Mouse (Mus musculus): Measurements from ENCODE around the gene Unc5a. TPM values are rescaled to one million over a fixed set of nuclear protein-coding genes. Genes with fewer than 3 reads are reported as not detected.

Gene Unc5a
- 15.3 and 16.9 TPM in 2 replicates for polyA plus RNA-seq (2014; fragmentation: Nextera tagmentation; extraction: Ambion mirVana)

DNA sequence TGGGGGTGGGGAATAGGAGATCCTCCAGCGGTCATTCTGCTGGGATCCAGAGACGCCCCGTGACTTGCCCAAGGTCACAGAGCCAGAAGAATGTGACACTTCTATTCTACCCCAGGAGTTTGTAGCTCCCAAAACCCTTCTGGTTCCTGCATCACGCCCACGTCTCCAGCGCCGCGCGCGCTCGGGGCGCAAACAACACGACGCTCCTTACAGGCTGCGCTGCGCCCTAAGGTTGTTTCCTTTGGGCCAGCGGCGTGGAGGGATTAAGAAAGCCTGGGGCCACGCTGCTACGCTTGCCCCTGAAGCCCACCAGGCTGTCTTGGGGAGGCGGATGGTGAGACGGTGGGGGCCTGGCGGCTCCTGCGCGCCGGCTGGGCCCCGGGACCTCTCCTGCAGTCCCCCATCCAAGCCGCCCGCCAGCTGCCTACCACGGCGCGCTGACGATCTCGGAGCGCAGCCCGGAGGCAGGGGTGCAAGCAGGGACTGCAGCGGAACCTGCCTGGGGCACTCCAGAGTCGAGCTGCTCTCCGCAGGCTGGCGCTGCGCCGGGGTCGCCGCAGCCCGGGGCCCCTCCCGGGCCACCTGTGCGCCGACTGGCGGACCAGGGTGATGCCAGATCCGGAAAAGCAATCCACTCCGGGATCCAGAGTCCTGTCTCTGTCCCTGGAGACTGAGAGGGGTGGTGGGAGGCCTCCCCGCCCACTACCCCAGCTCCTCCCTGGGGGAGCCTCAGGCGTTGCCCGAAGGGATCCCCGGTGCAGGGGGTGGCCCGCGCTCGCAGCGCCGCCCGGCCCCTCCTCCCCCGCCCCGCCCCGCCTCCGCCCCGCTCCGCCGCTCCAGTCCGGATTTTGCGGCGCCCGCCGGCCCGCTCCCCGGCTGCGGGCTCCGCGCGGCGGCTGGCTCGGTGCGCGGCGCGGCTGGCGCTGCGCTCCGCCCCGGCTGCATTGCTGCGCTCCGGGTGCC lies at the start of gene Unc5a:
TSS of gene Unc5a (plus strand) at position 881 of the 963 bp plus-strand sequence.
- peak within 1 kb of the TSS; percentile 78 for H3K4me3 ChIP-seq (replicated peaks; ENCODE audit: low read length)
- no peaks in the 10 kb centered on the region for H3K9me3 ChIP-seq (ENCODE audit: control insufficient read depth, low read length)
- peak within 1 kb of the TSS; percentile 81 for H3K27ac ChIP-seq
- ATAC-seq (ENCODE audit: low FRiP score) (peak; percentile 73), DNase-seq (ENCODE audit: low spot score) (peak; percentile 74)
- WGBS = under 1% methylated on average over 88 of the region's 91 CpGs
- peak within 1 kb of the TSS; percentile 94 for H3K4me2 ChIP-seq (replicated peaks)
- H3K9ac ChIP-seq = peak within 1 kb of the TSS; percentile 89
- peaks cover 54% of the 10 kb centered on the region for H3K27me3 ChIP-seq (ENCODE audit: control insufficient read depth, insufficient read depth, low read length)
- H3K4me1 ChIP-seq (replicated peaks; ENCODE audit: control insufficient read depth, insufficient read depth, low read length) = peaks cover 27% of the 10 kb centered on the region
- no peaks in the 10 kb centered on the region for H3K36me3 ChIP-seq (replicated peaks; ENCODE audit: control insufficient read depth, insufficient read depth)

GRCm38 (mm10) chr13:54912053-54912452 lies 37.2 kb upstream of the Unc5a start:
- 0 out of 2 replicates have a peak, but pooled peaks cover 4% of the 10 kb centered on the region for H3K27me3 ChIP-seq (ENCODE audit: control insufficient read depth, insufficient read depth, low read length)

DNA sequence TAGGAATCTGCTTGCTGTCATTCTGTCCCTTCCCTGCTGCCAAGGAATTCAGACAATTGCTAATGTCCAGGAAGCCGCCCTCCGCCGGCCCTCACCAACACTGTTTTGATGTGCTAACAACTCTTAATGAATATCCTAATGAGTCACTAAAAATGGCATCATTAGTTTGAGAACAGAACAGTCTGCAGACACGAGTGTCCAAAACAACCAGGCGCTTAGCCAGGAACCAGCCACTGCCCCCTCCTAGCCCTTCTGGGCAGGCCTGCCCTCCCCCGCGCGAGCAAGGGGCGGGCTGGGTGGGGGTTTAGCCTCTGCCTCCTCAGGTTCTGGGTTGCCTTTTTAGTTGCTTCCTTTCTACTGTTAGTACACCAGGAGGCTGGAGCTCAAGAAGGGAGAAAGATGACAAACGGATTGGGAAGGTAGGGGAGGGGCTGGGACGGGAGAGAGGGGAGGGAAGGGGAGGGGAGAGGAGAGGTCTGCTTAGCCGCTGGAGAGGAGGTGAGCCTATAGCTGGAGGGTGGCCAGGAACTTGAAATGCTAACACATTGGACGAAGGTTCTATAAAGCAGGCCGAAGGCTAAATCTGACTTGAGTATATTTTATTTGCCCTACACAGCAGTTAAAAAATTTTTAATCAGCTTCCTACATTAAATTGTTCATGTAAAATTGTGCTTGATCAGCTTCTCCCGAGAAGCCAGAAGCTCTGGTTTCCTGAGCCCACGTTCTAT lies 36.2 kb upstream of the Unc5a start:
- Histone ChIP-seq H3K27ac (no peak overlapping the region), H3K4me3 (replicated peaks; ENCODE audit: low read length) (no peak overlapping the region), H3K4me2 (replicated peaks) (no peak overlapping the region), H3K4me1 (replicated peaks; ENCODE audit: control insufficient read depth, insufficient read depth, low read length) (peaks cover 17% of the 10 kb centered on the region), H3K9me3 (ENCODE audit: control insufficient read depth, low read length) (no peaks in the 10 kb centered on the region), H3K9ac (no peak overlapping the region), H3K36me3 (replicated peaks; ENCODE audit: control insufficient read depth, insufficient read depth) (no peaks in the 10 kb centered on the region), H3K27me3 (ENCODE audit: control insufficient read depth, insufficient read depth, low read length) (0 out of 2 replicates have a peak, but pooled peaks cover 4% of the 10 kb centered on the region)
- WGBS = 13% methylated on average over 16 of the region's 16 CpGs
- DNase-seq (ENCODE audit: low spot score) (no peak), ATAC-seq (ENCODE audit: low FRiP score) (no peak)

More at GRCm38 (mm10) chr13:54912053-54912452, 37.2 kb upstream of the Unc5a start:
- no peaks in the 10 kb centered on the region for H3K36me3 ChIP-seq (replicated peaks; ENCODE audit: control insufficient read depth, insufficient read depth)
- no peaks in the 10 kb centered on the region for H3K9me3 ChIP-seq (ENCODE audit: control insufficient read depth, low read length)
- DNase-seq (ENCODE audit: low spot score) (no peak), ATAC-seq (ENCODE audit: low FRiP score) (peak; percentile 55; the same call in 1 of the 2 replicates)
- no peak overlapping the region for H3K4me3 ChIP-seq (replicated peaks; ENCODE audit: low read length)
- WGBS = 3% methylated on average over 17 of the region's 17 CpGs
- H3K9ac ChIP-seq = 0 out of 2 replicates have a peak overlapping the region, but pooled peaks have one; percentile 7
- no peak overlapping the region for H3K27ac ChIP-seq
- H3K4me1 ChIP-seq (replicated peaks; ENCODE audit: control insufficient read depth, insufficient read depth, low read length) = peaks cover 25% of the 10 kb centered on the region
- peak overlapping the region; percentile 39 for H3K4me2 ChIP-seq (replicated peaks)

DNA sequence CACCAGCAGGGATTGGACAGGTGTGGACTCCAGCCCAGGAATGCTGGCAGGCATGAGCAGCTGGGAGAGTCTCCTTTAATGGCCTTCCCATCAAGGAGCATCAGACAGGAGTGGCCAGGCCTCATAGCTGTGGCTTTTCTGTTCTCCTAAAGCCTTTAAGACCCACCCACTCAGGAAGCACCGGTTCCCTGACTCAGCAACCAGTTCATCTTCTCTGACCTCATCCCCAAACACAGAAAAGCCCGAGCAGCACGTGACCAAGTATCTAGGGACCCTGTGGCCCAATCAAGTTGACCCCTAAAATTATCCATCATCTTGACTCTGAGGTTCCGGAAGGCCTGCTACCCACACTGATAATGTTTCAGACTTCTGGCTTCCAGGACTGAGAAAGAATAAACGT lies 32.6 kb upstream of the Unc5a start:
- no peak overlapping the region for H3K27ac ChIP-seq

GRCm38 (mm10) chr13:54918910-54919309 lies 30.3 kb upstream of the Unc5a start:
- 78% methylated on average over 8 of the region's 8 CpGs for WGBS
- H3K4me1 ChIP-seq (replicated peaks; ENCODE audit: control insufficient read depth, insufficient read depth, low read length) = no peaks in the 10 kb centered on the region

More for the DNA sequence above, 32.6 kb upstream of the Unc5a start:
- Histone ChIP-seq H3K9ac (no peak overlapping the region), H3K4me3 (replicated peaks; ENCODE audit: low read length) (no peak overlapping the region), H3K9me3 (ENCODE audit: control insufficient read depth, low read length) (no peaks in the 10 kb centered on the region), H3K4me1 (replicated peaks; ENCODE audit: control insufficient read depth, insufficient read depth, low read length) (peaks cover 15% of the 10 kb centered on the region), H3K27me3 (ENCODE audit: control insufficient read depth, insufficient read depth, low read length) (0 out of 2 replicates have a peak, but pooled peaks cover 4% of the 10 kb centered on the region), H3K4me2 (replicated peaks) (no peak overlapping the region), H3K36me3 (replicated peaks; ENCODE audit: control insufficient read depth, insufficient read depth) (no peaks in the 10 kb centered on the region)
- WGBS = 77% methylated on average over 5 of the region's 5 CpGs
- ATAC-seq (ENCODE audit: low FRiP score) (no peak), DNase-seq (ENCODE audit: low spot score) (no peak)

DNA sequence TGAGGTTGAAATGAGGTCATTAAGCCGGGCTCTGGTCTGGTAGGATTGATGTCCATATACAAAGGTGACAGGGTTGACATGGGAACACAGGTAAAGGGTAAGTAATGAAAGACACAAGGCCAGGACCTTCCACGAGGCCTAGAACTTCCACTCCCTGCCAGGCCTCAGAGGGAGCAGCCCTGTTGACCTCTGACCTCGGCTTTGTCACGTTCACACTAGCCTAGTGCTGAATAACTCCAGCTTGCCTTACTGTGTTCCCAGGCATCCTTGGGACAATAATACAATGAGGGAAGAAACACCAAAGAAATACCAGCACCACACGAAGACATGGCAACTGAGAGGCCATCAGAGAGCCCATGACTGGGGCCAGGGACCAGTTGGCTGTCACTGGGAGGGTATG lies 29.5 kb upstream of the Unc5a start:
- no peak for DNase-seq (ENCODE audit: low spot score)

More at GRCm38 (mm10) chr13:54918910-54919309, 30.3 kb upstream of the Unc5a start:
- no peak overlapping the region for H3K4me3 ChIP-seq (replicated peaks; ENCODE audit: low read length)
- no peak for ATAC-seq (ENCODE audit: low FRiP score)
- no peak for DNase-seq (ENCODE audit: low spot score)
- no peak overlapping the region for H3K27ac ChIP-seq
- no peak overlapping the region for H3K9ac ChIP-seq
- H3K36me3 ChIP-seq (replicated peaks; ENCODE audit: control insufficient read depth, insufficient read depth) = no peaks in the 10 kb centered on the region
- no peaks in the 10 kb centered on the region for H3K27me3 ChIP-seq (ENCODE audit: control insufficient read depth, insufficient read depth, low read length)
- no peaks in the 10 kb centered on the region for H3K9me3 ChIP-seq (ENCODE audit: control insufficient read depth, low read length)
- H3K4me2 ChIP-seq (replicated peaks) = no peak overlapping the region

GRCm38 (mm10) chr13:54921700-54922099 lies 27.5 kb upstream of the Unc5a start:
- Histone ChIP-seq H3K4me3 (replicated peaks; ENCODE audit: low read length) (no peak overlapping the region), H3K27me3 (ENCODE audit: control insufficient read depth, insufficient read depth, low read length) (no peaks in the 10 kb centered on the region), H3K9me3 (ENCODE audit: control insufficient read depth, low read length) (no peaks in the 10 kb centered on the region), H3K9ac (no peak overlapping the region), H3K4me1 (replicated peaks; ENCODE audit: control insufficient read depth, insufficient read depth, low read length) (no peaks in the 10 kb centered on the region), H3K4me2 (replicated peaks) (no peak overlapping the region), H3K27ac (no peak overlapping the region), H3K36me3 (replicated peaks; ENCODE audit: control insufficient read depth, insufficient read depth) (no peaks in the 10 kb centered on the region)
- DNase-seq (ENCODE audit: low spot score) = no peak
- ATAC-seq (ENCODE audit: low FRiP score) = no peak
- 77% methylated on average over 9 of the region's 9 CpGs for WGBS

More for the DNA sequence above, 29.5 kb upstream of the Unc5a start:
- Histone ChIP-seq H3K4me1 (replicated peaks; ENCODE audit: control insufficient read depth, insufficient read depth, low read length) (no peaks in the 10 kb centered on the region), H3K27ac (no peak overlapping the region), H3K27me3 (ENCODE audit: control insufficient read depth, insufficient read depth, low read length) (no peaks in the 10 kb centered on the region), H3K9ac (no peak overlapping the region), H3K4me3 (replicated peaks; ENCODE audit: low read length) (no peak overlapping the region), H3K4me2 (replicated peaks) (no peak overlapping the region), H3K9me3 (ENCODE audit: control insufficient read depth, low read length) (no peaks in the 10 kb centered on the region), H3K36me3 (replicated peaks; ENCODE audit: control insufficient read depth, insufficient read depth) (no peaks in the 10 kb centered on the region)
- 16% methylated on average over 5 of the region's 5 CpGs for WGBS
- no peak for ATAC-seq (ENCODE audit: low FRiP score)

GRCm38 (mm10) chr13:54923705-54924104 lies 25.5 kb upstream of the Unc5a start:
- H3K9me3 ChIP-seq (ENCODE audit: control insufficient read depth, low read length) = no peaks in the 10 kb centered on the region
- WGBS = 88% methylated on average over 2 of the region's 2 CpGs
- no peak overlapping the region for H3K9ac ChIP-seq
- no peaks in the 10 kb centered on the region for H3K4me1 ChIP-seq (replicated peaks; ENCODE audit: control insufficient read depth, insufficient read depth, low read length)
- DNase-seq (ENCODE audit: low spot score) (no peak), ATAC-seq (ENCODE audit: low FRiP score) (no peak)
- H3K4me3 ChIP-seq (replicated peaks; ENCODE audit: low read length) = no peak overlapping the region
- H3K27me3 ChIP-seq (ENCODE audit: control insufficient read depth, insufficient read depth, low read length) = no peaks in the 10 kb centered on the region
- H3K27ac ChIP-seq = no peak overlapping the region
- H3K4me2 ChIP-seq (replicated peaks) = no peak overlapping the region
- no peaks in the 10 kb centered on the region for H3K36me3 ChIP-seq (replicated peaks; ENCODE audit: control insufficient read depth, insufficient read depth)

DNA sequence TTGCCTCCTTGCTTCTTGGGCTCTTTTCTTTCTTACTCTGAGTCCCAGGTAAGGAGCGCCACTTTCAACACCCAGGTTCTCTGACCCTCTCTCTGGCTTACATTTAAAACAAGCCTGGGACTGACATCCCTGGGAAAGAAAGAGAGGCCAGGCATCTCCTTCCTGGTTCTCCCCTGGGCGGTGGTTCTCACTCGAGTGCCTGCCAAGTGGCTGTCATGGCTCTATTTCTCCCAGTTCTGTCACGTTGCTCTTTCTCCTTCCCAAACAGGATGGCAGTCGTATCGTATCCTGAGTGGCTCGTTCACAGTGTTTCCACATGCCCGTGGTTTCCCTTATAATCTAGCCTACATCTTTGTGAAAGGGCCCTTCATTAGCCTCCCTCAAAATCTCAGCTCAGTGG lies 23.7 kb upstream of the Unc5a start:
- 68% methylated on average over 8 of the region's 8 CpGs for WGBS
- no peak overlapping the region for H3K9ac ChIP-seq
- ATAC-seq (ENCODE audit: low FRiP score) (no peak), DNase-seq (ENCODE audit: low spot score) (no peak)
- no peaks in the 10 kb centered on the region for H3K36me3 ChIP-seq (replicated peaks; ENCODE audit: control insufficient read depth, insufficient read depth)
- H3K4me2 ChIP-seq (replicated peaks) = no peak overlapping the region
- H3K27me3 ChIP-seq (ENCODE audit: control insufficient read depth, insufficient read depth, low read length) = no peaks in the 10 kb centered on the region
- no peaks in the 10 kb centered on the region for H3K4me1 ChIP-seq (replicated peaks; ENCODE audit: control insufficient read depth, insufficient read depth, low read length)
- H3K27ac ChIP-seq = no peak overlapping the region
- H3K9me3 ChIP-seq (ENCODE audit: control insufficient read depth, low read length) = no peaks in the 10 kb centered on the region
- H3K4me3 ChIP-seq (replicated peaks; ENCODE audit: low read length) = no peak overlapping the region
